Mouse (Mus musculus) ovary, adult 10 weeks (tissue): ENCODE measurements around the gene Col6a2. TPM values are rescaled to one million over a fixed set of nuclear protein-coding genes. Genes with fewer than 3 reads are reported as not detected.

ENCODE experiments used
- polyA plus RNA-seq: library from polyadenylated mRNA; stranded (reverse); fragments of 350-450 nt; fragmentation: Illumina TruSeq; extraction: RNeasy Lipid Tissue Mini Kit (QIAGEN cat#74804); gene quantifications from one replicate; pipeline ENCODE4 v1.2.3, GENCODE M21; 2014

Gene Col6a2
- polyA plus RNA-seq: 9.5 TPM

DNA sequence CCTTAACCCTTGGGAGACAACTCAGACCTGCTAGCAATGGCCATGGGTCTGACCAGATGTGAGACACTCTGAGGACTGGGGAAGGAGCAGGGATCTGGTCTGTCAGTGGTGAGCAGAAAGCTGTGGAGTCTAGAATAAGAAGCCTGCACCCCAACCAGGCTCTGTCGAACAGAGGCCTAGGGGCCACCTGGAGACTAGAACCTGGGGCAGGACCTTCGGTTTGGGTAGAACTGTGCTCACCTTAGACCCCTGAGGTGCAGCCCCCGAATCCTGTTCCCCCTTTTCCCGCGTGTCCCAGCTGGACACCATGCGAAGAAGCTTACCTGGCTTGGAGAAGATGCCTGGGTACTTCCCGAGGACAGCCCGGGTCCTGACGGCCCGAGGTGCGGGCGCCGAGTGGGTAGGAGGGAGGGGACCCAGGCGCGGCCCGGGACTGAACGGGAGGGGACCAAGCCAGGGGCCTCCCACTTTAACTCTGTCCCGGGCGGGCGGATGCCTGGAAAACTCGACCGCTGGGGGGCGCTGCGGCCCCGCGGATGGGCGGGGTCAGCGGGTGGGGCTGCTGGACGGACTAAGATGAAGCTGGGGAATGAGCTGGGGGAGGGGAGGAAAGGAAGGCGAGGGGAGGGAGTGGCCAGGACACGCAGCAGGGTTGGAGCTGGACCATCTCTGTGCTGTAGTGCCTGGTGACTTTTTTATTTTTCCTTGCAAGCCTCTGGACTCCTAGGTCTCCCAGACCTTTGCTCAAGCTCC lies at the start of gene Col6a2:
Col6a2 (minus strand) TSS at position 703 of the 753 bp plus-strand sequence.

DNA sequence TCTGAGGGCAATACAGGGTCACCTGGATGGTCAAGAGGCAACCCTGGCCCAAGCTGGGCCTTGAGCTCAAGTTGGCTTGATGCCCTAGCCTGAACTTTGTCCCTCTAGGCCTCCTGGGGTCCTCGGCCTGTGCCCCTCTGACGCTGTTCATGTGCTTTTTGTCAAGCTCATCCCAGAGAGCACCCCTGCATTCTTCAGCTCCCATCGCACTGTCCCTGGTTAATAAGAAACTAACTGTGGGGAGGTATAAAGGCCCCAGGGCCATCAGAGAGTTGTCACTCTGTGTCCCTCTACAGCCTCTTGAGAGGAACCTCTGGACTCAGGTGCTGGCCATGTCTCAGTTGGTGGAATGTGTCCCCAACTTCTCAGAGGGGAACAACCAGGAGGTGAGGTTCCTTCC lies 48.1 kb downstream of the Col6a2 start, which contains the start of gene Ftcd:
Ftcd (plus strand) TSS at position 275 of the 400 bp plus-strand sequence.

DNA sequence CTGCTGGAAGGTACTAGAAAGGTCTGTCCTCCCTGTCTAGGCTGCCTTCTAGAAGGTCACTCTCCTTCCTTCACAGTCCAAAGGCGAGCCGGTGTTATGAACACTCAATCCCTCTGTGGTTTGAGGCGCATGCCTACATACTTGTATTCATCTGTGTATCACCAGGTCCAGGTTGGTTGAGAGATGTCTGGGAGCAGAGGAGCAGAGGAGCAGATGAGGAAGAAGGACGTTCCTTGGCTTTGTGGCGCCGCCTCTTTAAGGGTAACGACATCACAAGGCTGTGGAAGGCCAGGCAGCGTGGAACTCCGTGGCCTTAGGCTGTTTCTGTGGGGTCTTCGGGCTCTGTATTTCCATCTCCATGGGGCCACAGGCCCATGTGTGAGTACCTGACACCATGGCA lies 61.5 kb downstream of the Col6a2 start, which contains the start of gene Spatc1l:
Spatc1l (plus strand) TSS at position 301 of the 400 bp plus-strand sequence.

Other genes starting within 250 kb of the Col6a2 start
- not detected for gene AC141477.1, start 183.2 kb downstream of the Col6a2 start, polyA plus RNA-seq
- gene Pcnt, start 180.8 kb downstream of the Col6a2 start, polyA plus RNA-seq: 13.0 TPM
- gene 2610028H24Rik, start 174.5 kb downstream of the Col6a2 start, polyA plus RNA-seq: 0.43 TPM
- 13.4 TPM for gene Mcm3ap, start 154.7 kb downstream of the Col6a2 start, polyA plus RNA-seq
- gene Ybey, start 154.5 kb downstream of the Col6a2 start, polyA plus RNA-seq: 2.3 TPM
- gene Lss, start 92.0 kb downstream of the Col6a2 start, polyA plus RNA-seq: 10.8 TPM
- gene Spatc1l, start 61.4 kb downstream of the Col6a2 start, polyA plus RNA-seq: not detected
- gene Ftcd, start 48.0 kb downstream of the Col6a2 start, polyA plus RNA-seq: not detected
- gene Col6a1, start 102.5 kb upstream of the Col6a2 start, polyA plus RNA-seq: 48.0 TPM